Mouse (Mus musculus) urinary bladder, postnatal 25 days (tissue): ENCODE measurements around the gene Mmp2.

ENCODE experiments used
- DNase-seq: peaks from one replicate; pipeline ENCODE4 v3.0.0; 2022; ENCODE audit warnings: low spot score

Gene Mmp2

DNA sequence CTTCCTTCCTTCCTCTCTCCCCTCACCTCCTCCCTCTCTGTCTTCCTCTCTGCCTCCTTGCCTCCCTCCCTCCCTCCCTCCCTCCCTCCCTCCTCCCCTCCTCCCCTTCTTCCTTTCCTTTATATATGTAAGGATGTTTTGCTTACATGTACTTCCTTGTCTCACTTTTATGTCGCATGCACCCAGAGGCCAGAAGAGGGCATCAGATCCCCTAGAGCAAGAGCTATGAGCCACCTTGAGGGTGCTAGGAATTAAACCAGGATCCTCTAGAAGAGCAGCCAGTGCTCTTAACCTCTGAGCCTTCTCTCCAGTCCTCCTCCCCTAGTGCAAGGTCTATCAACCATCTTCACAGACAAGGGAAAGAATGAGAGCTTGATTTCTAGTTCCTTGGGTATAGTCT is 69.0 kb downstream of the Mmp2 start:
- DNase-seq, result no peak

DNA sequence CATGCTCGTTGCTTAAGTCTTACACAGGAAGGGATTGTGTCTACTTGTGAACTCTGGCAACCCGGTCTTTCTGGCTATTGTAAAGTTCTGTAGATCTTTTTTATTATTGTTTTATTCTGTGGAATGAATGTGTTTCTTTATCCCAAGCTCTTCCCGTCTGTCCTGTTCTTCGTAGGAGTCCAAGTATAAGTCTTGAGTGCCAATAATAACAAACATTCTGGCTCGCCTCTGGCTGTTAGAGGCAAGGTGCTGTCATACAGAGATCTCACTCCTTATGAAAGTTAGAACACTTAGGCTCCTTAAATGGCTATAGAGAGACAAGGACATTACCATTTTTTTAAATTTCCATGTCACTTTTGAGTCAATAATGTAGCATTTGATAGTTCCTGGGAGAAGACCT is 69.5 kb downstream of the Mmp2 start:
- no peak for DNase-seq

- no peak for DNase-seq
These were observed 70.7 kb downstream of the Mmp2 start for GRCm38 (mm10) chr8:92897794-92898193.

- DNase-seq, result no peak
These were observed 72.5 kb downstream of the Mmp2 start for GRCm38 (mm10) chr8:92899590-92899989.

DNA sequence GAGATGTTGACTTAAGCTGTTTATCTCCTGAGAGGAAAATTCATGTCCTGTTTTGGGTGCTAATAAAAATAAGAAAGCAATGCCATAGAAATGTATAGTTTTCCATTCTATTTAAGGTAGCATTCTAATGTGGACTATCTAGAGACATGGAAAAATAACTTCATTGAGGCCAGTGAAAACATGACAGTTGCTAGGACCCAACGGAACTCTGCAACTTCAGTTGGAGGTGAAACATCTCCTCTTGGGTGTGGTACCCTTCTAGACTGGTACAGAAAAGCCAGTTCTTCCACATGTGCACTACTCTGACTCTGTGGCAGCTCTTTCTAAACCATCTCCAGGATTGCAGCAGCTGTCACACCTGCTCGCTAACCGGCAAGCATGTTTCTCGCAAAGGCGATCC is 74.0 kb downstream of the Mmp2 start, which contains the start of gene Capns2:
Capns2 (plus strand) TSS at position 301 of the 400 bp plus-strand sequence.
- DNase-seq, result no peak

DNA sequence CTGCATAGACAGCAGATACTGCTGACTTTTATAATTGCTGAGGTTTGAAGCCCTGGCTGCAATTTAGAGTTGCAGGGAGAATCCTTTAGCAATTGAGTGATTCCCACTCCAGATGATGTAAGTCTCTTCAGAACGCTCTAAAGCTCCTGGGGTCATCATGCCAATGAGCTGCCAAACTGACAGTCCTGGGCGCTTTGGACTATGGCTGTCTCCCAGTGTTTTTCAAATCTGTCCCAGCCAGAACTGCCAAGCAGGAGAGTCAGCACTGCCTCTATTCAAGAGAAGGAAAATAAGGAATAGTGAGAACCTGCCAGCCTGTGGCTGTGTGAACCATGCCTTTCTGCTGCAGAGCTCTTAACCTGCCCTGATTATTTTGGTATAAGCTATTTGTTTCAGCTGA is 75.9 kb downstream of the Mmp2 start:
- DNase-seq, result no peak
